ENCODE assay signal across 8 mouse cellular contexts in genomic region chr4:44072146-44072872, GRCm38 (mm10). TPM values are rescaled to one million over a fixed set of nuclear protein-coding genes. Genes with fewer than 3 reads are reported as not detected.
DNase-seq lines count a peak whose midpoint lies in the region; ATAC-seq and TF ChIP-seq lines count a peak whose summit lies in the region.

No protein-coding gene starts in this region.

- H3K4me1 ChIP-seq in embryonic facial prominence, embryonic 10.5 days: peaks cover 25% of the 10 kb centered on the region
- H3K4me1 ChIP-seq in intestine, postnatal 0 days (replicated peaks; ENCODE audit: control insufficient read depth, insufficient read depth, low read length): 0 out of 2 replicates have a peak, but pooled peaks cover 5% of the 10 kb centered on the region
- peaks cover 6% of the 10 kb centered on the region; the same call in 1 of the 2 replicates for H3K4me1 ChIP-seq in midbrain, embryonic 11.5 days (ENCODE audit: control insufficient read depth, insufficient read depth, low read length)

- H3K27me3 ChIP-seq in embryonic facial prominence, embryonic 10.5 days (replicated peaks; ENCODE audit: low read depth, poor library complexity, severe bottlenecking): no peaks in the 10 kb centered on the region
- H3K27me3 ChIP-seq in intestine, postnatal 0 days (replicated peaks; ENCODE audit: control insufficient read depth, insufficient read depth, low read length): no peaks in the 10 kb centered on the region
- 0 out of 2 replicates have a peak, but pooled peaks cover 4% of the 10 kb centered on the region for H3K27me3 ChIP-seq in midbrain, embryonic 11.5 days (ENCODE audit: control insufficient read depth, insufficient read depth, low read length)

- peak; percentile 91 for ATAC-seq in granulocyte monocyte progenitor cell, adult 5-6 weeks (replicated peaks; ENCODE audit: poor library complexity, severe bottlenecking)
- peak; percentile 92 for ATAC-seq in intestine, postnatal 0 days
- ATAC-seq in midbrain, embryonic 11.5 days (ENCODE audit: low FRiP score): peak; percentile 98

- peak overlapping the region; percentile 86 for H3K27ac ChIP-seq in embryonic facial prominence, embryonic 10.5 days (replicated peaks)
- H3K27ac ChIP-seq in intestine, postnatal 0 days (ENCODE audit: low read depth, low read length): peak overlapping the region; percentile 97
- no peak overlapping the region; the same call in 1 of the 2 replicates for H3K27ac ChIP-seq in midbrain, embryonic 11.5 days (ENCODE audit: low read depth, low read length)

- H3K36me3 ChIP-seq in embryonic facial prominence, embryonic 10.5 days (replicated peaks): no peaks in the 10 kb centered on the region
- no peaks in the 10 kb centered on the region for H3K36me3 ChIP-seq in intestine, postnatal 0 days (ENCODE audit: control insufficient read depth, insufficient read depth)
- no peaks in the 10 kb centered on the region for H3K36me3 ChIP-seq in midbrain, embryonic 11.5 days (ENCODE audit: control insufficient read depth, insufficient read depth, low read length)

- under 1% methylated on average over 70 of the region's 70 CpGs for WGBS in embryonic facial prominence, embryonic 10.5 days
- under 1% methylated on average over 70 of the region's 70 CpGs for WGBS in intestine, postnatal 0 days
- under 1% methylated on average over 68 of the region's 70 CpGs for WGBS in midbrain, embryonic 11.5 days

- peak; percentile 96 for DNase-seq in adrenal gland, postnatal 14 days
- peak; percentile 94 for DNase-seq in embryonic facial prominence, embryonic 10.5 days (ENCODE audit: low spot score)
- peak; percentile 93 for DNase-seq in left cerebral cortex, postnatal 4 days
- peak; percentile 99 for DNase-seq in midbrain, embryonic 11.5 days (ENCODE audit: low spot score, missing footprints)
- DNase-seq in right cerebral cortex, postnatal 4 days: peak; percentile 87
- peak; percentile 91 for DNase-seq in yolk sac, embryonic 10.5 days (ENCODE audit: low spot score)

- intact Hi-C loops in left cerebral cortex, postnatal 4 days (cut with DNase I): no loop called here

- no peaks in the 10 kb centered on the region for H3K9me3 ChIP-seq in embryonic facial prominence, embryonic 10.5 days
- H3K9me3 ChIP-seq in intestine, postnatal 0 days (ENCODE audit: control insufficient read depth): no peaks in the 10 kb centered on the region
- no peaks in the 10 kb centered on the region for H3K9me3 ChIP-seq in midbrain, embryonic 11.5 days (ENCODE audit: control insufficient read depth, low read length)

- H3K4me3 ChIP-seq in embryonic facial prominence, embryonic 10.5 days: peak overlapping the region; percentile 84
- H3K4me3 ChIP-seq in intestine, postnatal 0 days (ENCODE audit: low read depth, low read length): peak overlapping the region; percentile 78
- peak overlapping the region; percentile 89 for H3K4me3 ChIP-seq in midbrain, embryonic 11.5 days (ENCODE audit: low read depth, low read length)

- no peak; the same call in 1 of the 2 replicates for TF ChIP-seq CTCF in intestine, postnatal 0 days (IDR thresholded peaks at IDR 0.05; ENCODE audit: low read depth)

- H3K9ac ChIP-seq in intestine, postnatal 0 days (ENCODE audit: low read depth, low read length): peak overlapping the region; percentile 77
- peak overlapping the region; percentile 85 for H3K9ac ChIP-seq in midbrain, embryonic 11.5 days (ENCODE audit: low read length)

- peak overlapping the region; percentile 83 for H3K4me2 ChIP-seq in intestine, postnatal 0 days (replicated peaks; ENCODE audit: low read depth)
- peak overlapping the region; percentile 94 for H3K4me2 ChIP-seq in midbrain, embryonic 11.5 days

RNA-seq across cellular contexts. Expression of gene Gne, which starts 11.7 kb away (rescaled TPM):
- 36.9 and 45.8 TPM in 2 replicates for total RNA-seq in adrenal gland, postnatal 14 days (2021)
- 20.5 and 20.8 TPM in 2 replicates for polyA plus RNA-seq in embryonic facial prominence, embryonic 10.5 days (2016; fragmentation: Nextera tagmentation; extraction: Ambion mirVana)
- 32.9 and 42.7 TPM in 2 replicates for total RNA-seq in granulocyte monocyte progenitor cell, adult 5-6 weeks (2014; fragmentation: Nextera tagmentation)
- 34.6 and 36.3 TPM in 2 replicates for total RNA-seq in granulocyte monocyte progenitor cell, adult 5-6 weeks (2017)
- polyA plus RNA-seq in intestine, postnatal 0 days (2015; fragmentation: Nextera tagmentation; extraction: Ambion mirVana): 22.2 and 30.4 TPM in 2 replicates
- 10 to 100 TPM; 46.3 to 51.6 TPM for total RNA-seq in left cerebral cortex, postnatal 4 days (2021)
- 15.1 and 18.1 TPM in 2 replicates for polyA plus RNA-seq in midbrain, embryonic 11.5 days (2014; fragmentation: Nextera tagmentation; extraction: Ambion mirVana)
